12 mouse cellular contexts compared by ENCODE assay signal in genomic region chr9:97315421-97316055, GRCm38 (mm10). TPM values are rescaled to one million over a fixed set of nuclear protein-coding genes. Genes with fewer than 3 reads are reported as not detected.
A peak's percentile ranks its signal among the peaks of the same experiment; 100 is the strongest.
DNase-seq lines count a peak whose midpoint lies in the region; ATAC-seq and TF ChIP-seq lines count a peak whose summit lies in the region.
"Had no signal": no experiment of that assay in that cellular context is flagged by ENCODE, and none has a peak within 500 bp of the region (broad histone marks: within the 10 kb centered on the region; RNA-seq: fewer than 3 reads in every experiment).

No protein-coding gene starts in this region.

- DNase-seq in cerebellum, adult 18-20 months, result peak; percentile 11 to 24
- no peak for DNase-seq in liver, adult 2 months (ENCODE audit: extremely low read depth, low read depth, low spot score)
- peak; percentile 25 for DNase-seq in embryonic facial prominence, embryonic 10.5 days (ENCODE audit: low spot score)
- DNase-seq in retina, postnatal 1 day, result peak; percentile 45
- no peak for DNase-seq in spleen, postnatal 14 days (ENCODE audit: low spot score in 2 of 2)
- DNase-seq in cerebellum, adult 11-12 months, result no peak
- DNase-seq: right cerebral cortex, postnatal 14 days had no signal

- no peak overlapping the region for H3K4me3 ChIP-seq in liver, adult 2 months (ENCODE audit: insufficient read depth, low read depth, low read length)
- no peak overlapping the region for H3K4me3 ChIP-seq in liver, embryonic 12.5 days
- H3K4me3 ChIP-seq in embryonic facial prominence, embryonic 10.5 days, result no peak overlapping the region
- H3K4me3 ChIP-seq: hindbrain, embryonic 15.5 days had no signal

- TF ChIP-seq CTCF in liver, adult 2 months (IDR thresholded peaks at IDR 0.05; ENCODE audit: low read depth, low read length), result peak; percentile 66

- H3K4me2 ChIP-seq in liver, embryonic 12.5 days, result no peak overlapping the region
- H3K4me2 ChIP-seq: hindbrain, embryonic 15.5 days had no signal

- no peaks in the 10 kb centered on the region for H3K9me3 ChIP-seq in liver, embryonic 12.5 days (replicated peaks)
- H3K9me3 ChIP-seq in embryonic facial prominence, embryonic 10.5 days, result no peaks in the 10 kb centered on the region
- H3K9me3 ChIP-seq: hindbrain, embryonic 15.5 days had no signal

- no peak for TF ChIP-seq POLR2A in liver, adult 2 months (IDR thresholded peaks at IDR 0.05; ENCODE audit: extremely low read depth, insufficient read depth, low read length)

- ATAC-seq in cerebellum, adult (ENCODE audit: insufficient number of reproducible peaks, low FRiP score, low TSS enrichment), result no peak
- no peak for ATAC-seq in liver, embryonic 12.5 days

- 57% methylated on average over 10 of the region's 10 CpGs for WGBS in liver, adult 2 months
- WGBS in liver, embryonic 12.5 days (ENCODE audit: insufficient replicate concordance), result 56% methylated on average over 10 of the region's 10 CpGs
- WGBS in embryonic facial prominence, embryonic 10.5 days, result 74% methylated on average over 10 of the region's 10 CpGs

- H3K4me1 ChIP-seq in liver, adult 2 months (ENCODE audit: control insufficient read depth, insufficient read depth, low read length), result no peaks in the 10 kb centered on the region
- no peaks in the 10 kb centered on the region for H3K4me1 ChIP-seq in liver, embryonic 12.5 days
- H3K4me1 ChIP-seq in embryonic facial prominence, embryonic 10.5 days, result no peaks in the 10 kb centered on the region
- H3K4me1 ChIP-seq: hindbrain, embryonic 15.5 days had no signal

- no peaks in the 10 kb centered on the region for H3K79me2 ChIP-seq in liver, adult 2 months (ENCODE audit: control insufficient read depth, insufficient read depth, low read length)

- no peak overlapping the region for H3K9ac ChIP-seq in liver, adult 2 months (ENCODE audit: low read depth, low read length)
- H3K9ac ChIP-seq in liver, embryonic 12.5 days, result no peak overlapping the region
- H3K9ac ChIP-seq: hindbrain, embryonic 15.5 days had no signal

- H3K36me3 ChIP-seq in liver, adult 2 months (ENCODE audit: control insufficient read depth, insufficient read depth, low read length), result no peaks in the 10 kb centered on the region
- no peaks in the 10 kb centered on the region for H3K36me3 ChIP-seq in liver, embryonic 12.5 days
- no peaks in the 10 kb centered on the region for H3K36me3 ChIP-seq in embryonic facial prominence, embryonic 10.5 days (replicated peaks)
- H3K36me3 ChIP-seq: hindbrain, embryonic 15.5 days had no signal

- H3K27me3 ChIP-seq in liver, adult 2 months (ENCODE audit: control insufficient read depth, insufficient read depth, low read length), result no peaks in the 10 kb centered on the region
- no peaks in the 10 kb centered on the region for H3K27me3 ChIP-seq in liver, embryonic 12.5 days (replicated peaks)
- H3K27me3 ChIP-seq in embryonic facial prominence, embryonic 10.5 days (replicated peaks; ENCODE audit: low read depth, poor library complexity, severe bottlenecking), result no peaks in the 10 kb centered on the region
- H3K27me3 ChIP-seq: hindbrain, embryonic 15.5 days had no signal

- H3K27ac ChIP-seq in liver, adult 2 months (replicated peaks; ENCODE audit: insufficient read depth, low read depth, low read length), result no peak overlapping the region
- no peak overlapping the region for H3K27ac ChIP-seq in liver, embryonic 12.5 days
- no peak overlapping the region for H3K27ac ChIP-seq in embryonic facial prominence, embryonic 10.5 days (replicated peaks)
- H3K27ac ChIP-seq: hindbrain, embryonic 15.5 days had no signal

RNA-seq across cellular contexts. Expression of gene Trim42, which starts 54.2 kb away (rescaled TPM):
- total RNA-seq in liver, adult 2 months (2014; rRNA removed), result not detected in 2 replicates
- not detected in 2 replicates for polyA plus RNA-seq in liver, adult 2 months (2012; rRNA removed)
- polyA plus RNA-seq in liver, embryonic 12.5 days (2016; fragmentation: Nextera tagmentation; extraction: Ambion mirVana), result not detected in 2 replicates
- not detected in 2 replicates for polyA plus RNA-seq in embryonic facial prominence, embryonic 10.5 days (2016; fragmentation: Nextera tagmentation; extraction: Ambion mirVana)
- polyA plus RNA-seq: C2C12; hindbrain, embryonic 15.5 days; liver, embryonic 16.5 days had no signal

Comparison
In these comparisons a context has a peak if more than half of its experiments do, and no peak if none do; other contexts are left out.
1. DNase-seq: peak in cerebellum, adult 18-20 months (2 of 2), embryonic facial prominence, embryonic 10.5 days (single experiment) and retina, postnatal 1 day (single experiment); none in liver, adult 2 months (single experiment), spleen, postnatal 14 days (0 of 2) and cerebellum, adult 11-12 months (single experiment).